ENCODE assay signal across 14 mouse cellular contexts in the genomic region with DNA sequence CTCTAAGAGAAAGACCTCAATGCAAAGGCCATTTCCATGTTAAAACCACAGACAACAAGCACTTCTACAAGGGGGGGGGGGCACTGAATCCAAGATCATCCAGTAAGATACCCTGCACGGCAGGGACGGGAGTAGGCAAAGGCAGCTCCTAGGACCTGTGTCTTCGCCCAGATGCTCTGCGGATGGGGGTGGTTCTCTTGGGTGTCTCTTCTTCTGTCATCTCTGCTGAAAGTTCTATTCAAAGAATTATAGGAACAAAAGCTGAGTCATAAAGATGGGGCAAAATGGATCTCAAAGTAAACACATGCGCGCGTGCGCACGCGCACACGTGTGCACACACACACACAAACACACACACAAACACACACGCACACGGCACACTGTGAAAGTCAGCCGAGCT. TPM values are rescaled to one million over a fixed set of nuclear protein-coding genes. Genes with fewer than 3 reads are reported as not detected.
A peak's percentile ranks its signal among the peaks of the same experiment; 100 is the strongest.
DNase-seq lines count a peak whose midpoint lies in the region; ATAC-seq and TF ChIP-seq lines count a peak whose summit lies in the region.
"Had no signal": no experiment of that assay in that cellular context is flagged by ENCODE, and none has a peak within 500 bp of the region (broad histone marks: within the 10 kb centered on the region; RNA-seq: fewer than 3 reads in every experiment).

No protein-coding gene starts in this region.

- no peak for TF ChIP-seq CTCF in left cerebral cortex, adult 2 months (IDR thresholded peaks at IDR 0.05)
- TF ChIP-seq CTCF in G1E (IDR thresholded peaks at IDR 0.05; ENCODE audit: low read depth, low read length), result no peak
- TF ChIP-seq CTCF in midbrain, postnatal 0 days (IDR thresholded peaks at IDR 0.05), result no peak

- no peaks in the 10 kb centered on the region for H3K27me3 ChIP-seq in heart, embryonic 12.5 days (replicated peaks)
- no peaks in the 10 kb centered on the region for H3K27me3 ChIP-seq in G1E (ENCODE audit: insufficient read depth, low read length)
- H3K27me3 ChIP-seq in liver, embryonic 12.5 days (replicated peaks), result no peaks in the 10 kb centered on the region
- H3K27me3 ChIP-seq in midbrain, postnatal 0 days (ENCODE audit: insufficient read depth, low read length), result no peaks in the 10 kb centered on the region
- H3K27me3 ChIP-seq: lung, embryonic 15.5 days had no signal

- WGBS in heart, embryonic 12.5 days, result 87% methylated on average over 14 of the region's 14 CpGs
- WGBS in liver, embryonic 12.5 days (ENCODE audit: insufficient replicate concordance), result 91% methylated on average over 14 of the region's 14 CpGs
- 92% methylated on average over 14 of the region's 14 CpGs for WGBS in midbrain, postnatal 0 days

- H3K27ac ChIP-seq in heart, embryonic 12.5 days (ENCODE audit: poor library complexity, severe bottlenecking), result peak overlapping the region; percentile 99
- peak overlapping the region; percentile 99 for H3K27ac ChIP-seq in left cerebral cortex, adult 2 months
- peak overlapping the region; percentile 89 for H3K27ac ChIP-seq in liver, embryonic 12.5 days
- no peak overlapping the region for H3K27ac ChIP-seq in midbrain, postnatal 0 days (ENCODE audit: low read depth, low read length)

- peak overlapping the region; percentile 78; the same call in 1 of the 2 replicates for H3K9ac ChIP-seq in heart, embryonic 12.5 days
- peak overlapping the region; percentile 79; the same call in 1 of the 2 replicates for H3K9ac ChIP-seq in liver, embryonic 12.5 days
- no peak overlapping the region for H3K9ac ChIP-seq in midbrain, postnatal 0 days (replicated peaks; ENCODE audit: low read length, poor library complexity, severe bottlenecking)
- H3K9ac ChIP-seq: lung, embryonic 15.5 days had no signal

- intact Hi-C loops in left cerebral cortex, adult 2 months (cut with DNase I), result loop anchor here (5.0 kb wide), 1 partner anchor 71 kb away; a partner anchor contains a TSS

- H3K4me3 ChIP-seq in heart, embryonic 12.5 days, result no peak overlapping the region
- H3K4me3 ChIP-seq in left cerebral cortex, adult 2 months, result no peak overlapping the region
- peak overlapping the region; percentile 38; the same call in 1 of the 2 replicates for H3K4me3 ChIP-seq in G1E (ENCODE audit: low read depth, low read length)
- H3K4me3 ChIP-seq in liver, embryonic 12.5 days, result no peak overlapping the region
- no peak overlapping the region for H3K4me3 ChIP-seq in midbrain, postnatal 0 days (ENCODE audit: low read depth, low read length)
- H3K4me3 ChIP-seq: erythroblast, embryonic 14.5 days had no signal

- no peak for ATAC-seq in heart, embryonic 12.5 days (ENCODE audit: insufficient number of reproducible peaks, low FRiP score)
- no peak for ATAC-seq in G1E (ENCODE audit: extremely low read depth, insufficient number of reproducible peaks, low FRiP score, poor library complexity, severe bottlenecking)
- no peak for ATAC-seq in liver, embryonic 12.5 days
- ATAC-seq in midbrain, postnatal 0 days (ENCODE audit: low FRiP score), result no peak

- H3K36me3 ChIP-seq in heart, embryonic 12.5 days, result peaks cover 71% of the 10 kb centered on the region
- peaks cover 86% of the 10 kb centered on the region for H3K36me3 ChIP-seq in G1E (replicated peaks)
- H3K36me3 ChIP-seq in liver, embryonic 12.5 days, result peaks cover 77% of the 10 kb centered on the region
- H3K36me3 ChIP-seq in midbrain, postnatal 0 days (ENCODE audit: insufficient read depth, low read length), result peaks cover 45% of the 10 kb centered on the region

- H3K4me1 ChIP-seq in heart, embryonic 12.5 days (replicated peaks), result peaks cover 37% of the 10 kb centered on the region
- H3K4me1 ChIP-seq in G1E (ENCODE audit: insufficient read depth, low read depth, low read length), result peaks cover 55% of the 10 kb centered on the region
- peaks cover 51% of the 10 kb centered on the region for H3K4me1 ChIP-seq in liver, embryonic 12.5 days
- H3K4me1 ChIP-seq in midbrain, postnatal 0 days (ENCODE audit: insufficient read depth, low read length), result peaks cover 11% of the 10 kb centered on the region; the same call in 1 of the 2 replicates

- H3K9me3 ChIP-seq in heart, embryonic 12.5 days (replicated peaks), result no peaks in the 10 kb centered on the region
- H3K9me3 ChIP-seq in G1E (replicated peaks), result no peaks in the 10 kb centered on the region
- H3K9me3 ChIP-seq in liver, embryonic 12.5 days (replicated peaks), result no peaks in the 10 kb centered on the region
- no peaks in the 10 kb centered on the region for H3K9me3 ChIP-seq in midbrain, postnatal 0 days (ENCODE audit: low read length)
- H3K9me3 ChIP-seq: lung, embryonic 15.5 days had no signal

- no peak for DNase-seq in heart, adult 9 months (ENCODE audit: low spot score in 2 of 2)
- peak in 1 of 2 experiments; percentile 10 for DNase-seq in left cerebral cortex, adult 2 months (ENCODE audit: extremely low spot score in 1 of 2, low spot score in 2 of 2)
- no peak for DNase-seq in left cerebral cortex, adult 9 months (ENCODE audit: low spot score in 2 of 2)
- DNase-seq in G1E (ENCODE audit: low spot score), result no peak
- no peak for DNase-seq in midbrain, postnatal 0 days (ENCODE audit: low spot score)
- no peak for DNase-seq in spleen, postnatal 36 days (ENCODE audit: low spot score in 2 of 2)
- DNase-seq: adrenal gland, postnatal 14 days; heart, postnatal 4 days; kidney, adult 2 months; right cerebral cortex, postnatal 4 days had no signal

- no peak overlapping the region for H3K4me2 ChIP-seq in heart, embryonic 12.5 days
- no peak overlapping the region for H3K4me2 ChIP-seq in liver, embryonic 12.5 days
- H3K4me2 ChIP-seq in midbrain, postnatal 0 days (ENCODE audit: low read depth, low read length, poor library complexity, severe bottlenecking), result no peak overlapping the region
- H3K4me2 ChIP-seq: lung, embryonic 15.5 days had no signal

RNA-seq across cellular contexts. Expression of a gene that starts 1.8 kb away (rescaled TPM):
- polyA plus RNA-seq in heart, embryonic 12.5 days (2016; fragmentation: Nextera tagmentation; extraction: Ambion mirVana), result 4,345 and 4,378 TPM in 2 replicates
- 1,000 to 10,000 TPM; 2,312 to 2,314 TPM for total RNA-seq in left cerebral cortex, adult 2 months (2021)
- total RNA-seq in G1E (2014; fragmentation: Nextera tagmentation), result 10,890 and 12,360 TPM in 2 replicates
- 2,600 and 3,109 TPM in 2 replicates for total RNA-seq in G1E (2017)
- 26,904 and 30,061 TPM in 2 replicates for polyA plus RNA-seq in G1E (2012)
- 1,499 and 1,575 TPM in 2 replicates for polyA plus RNA-seq in liver, embryonic 12.5 days (2016; fragmentation: Nextera tagmentation; extraction: Ambion mirVana)
- total RNA-seq in midbrain, postnatal 0 days (2014; rRNA removed), result 2,678 and 3,049 TPM in 2 replicates
- 1,705 and 1,726 TPM in 2 replicates for polyA plus RNA-seq in midbrain, postnatal 0 days (2015; fragmentation: Nextera tagmentation; extraction: Ambion mirVana)

RNA-seq across cellular contexts. Expression of a gene that starts 23.0 kb away (rescaled TPM):
- polyA plus RNA-seq in heart, embryonic 12.5 days (2016; fragmentation: Nextera tagmentation; extraction: Ambion mirVana), result 11.3 and 11.8 TPM in 2 replicates
- total RNA-seq in left cerebral cortex, adult 2 months (2021), result 10 to 100 TPM; 64.6 to 67.1 TPM
- total RNA-seq in G1E (2014; fragmentation: Nextera tagmentation) (20.4 and 25.1 TPM in 2 replicates), G1E (2017) (12.3 and 14.5 TPM in 2 replicates)
- 26.9 and 31.7 TPM in 2 replicates for polyA plus RNA-seq in G1E (2012)
- 6.6 and 7.3 TPM in 2 replicates for polyA plus RNA-seq in liver, embryonic 12.5 days (2016; fragmentation: Nextera tagmentation; extraction: Ambion mirVana)
- total RNA-seq in midbrain, postnatal 0 days (2014; rRNA removed), result 33.3 and 33.9 TPM in 2 replicates
- polyA plus RNA-seq in midbrain, postnatal 0 days (2015; fragmentation: Nextera tagmentation; extraction: Ambion mirVana), result 19.0 and 20.4 TPM in 2 replicates

RNA-seq across cellular contexts. Expression of a gene that starts 23.4 kb away (rescaled TPM):
- polyA plus RNA-seq in heart, embryonic 12.5 days (2016; fragmentation: Nextera tagmentation; extraction: Ambion mirVana), result 99.0 and 112 TPM in 2 replicates
- 10 to 100 TPM; 22.6 to 23.4 TPM for total RNA-seq in left cerebral cortex, adult 2 months (2021)
- total RNA-seq in G1E (2014; fragmentation: Nextera tagmentation), result 494 and 557 TPM in 2 replicates
- total RNA-seq in G1E (2017), result 211 and 243 TPM in 2 replicates
- polyA plus RNA-seq in G1E (2012), result 269 and 275 TPM in 2 replicates
- 132 and 138 TPM in 2 replicates for polyA plus RNA-seq in liver, embryonic 12.5 days (2016; fragmentation: Nextera tagmentation; extraction: Ambion mirVana)
- total RNA-seq in midbrain, postnatal 0 days (2014; rRNA removed), result 29.8 and 33.7 TPM in 2 replicates
- polyA plus RNA-seq in midbrain, postnatal 0 days (2015; fragmentation: Nextera tagmentation; extraction: Ambion mirVana), result 18.4 and 21.0 TPM in 2 replicates

RNA-seq across cellular contexts. Expression of a gene that starts 23.5 kb away (rescaled TPM):
- polyA plus RNA-seq in heart, embryonic 12.5 days (2016; fragmentation: Nextera tagmentation; extraction: Ambion mirVana), result 217 and 218 TPM in 2 replicates
- total RNA-seq in left cerebral cortex, adult 2 months (2021), result 10 to 100 TPM; 69.1 to 74.5 TPM
- 51.3 and 59.6 TPM in 2 replicates for total RNA-seq in G1E (2014; fragmentation: Nextera tagmentation)
- 143 and 156 TPM in 2 replicates for total RNA-seq in G1E (2017)
- polyA plus RNA-seq in G1E (2012), result 114 and 162 TPM in 2 replicates
- polyA plus RNA-seq in liver, embryonic 12.5 days (2016; fragmentation: Nextera tagmentation; extraction: Ambion mirVana), result 211 and 222 TPM in 2 replicates
- 23.3 and 48.2 TPM in 2 replicates for total RNA-seq in midbrain, postnatal 0 days (2014; rRNA removed)
- 136 and 145 TPM in 2 replicates for polyA plus RNA-seq in midbrain, postnatal 0 days (2015; fragmentation: Nextera tagmentation; extraction: Ambion mirVana)

RNA-seq across cellular contexts. Expression of a gene that starts 36.4 kb away (rescaled TPM):
- polyA plus RNA-seq in heart, embryonic 12.5 days (2016; fragmentation: Nextera tagmentation; extraction: Ambion mirVana), result 55.0 and 56.2 TPM in 2 replicates
- total RNA-seq in left cerebral cortex, adult 2 months (2021), result 10 to 100 TPM; 28.1 to 32.1 TPM
- 56.9 and 61.0 TPM in 2 replicates for total RNA-seq in G1E (2014; fragmentation: Nextera tagmentation)
- 87.7 and 89.2 TPM in 2 replicates for total RNA-seq in G1E (2017)
- 53.4 and 90.0 TPM in 2 replicates for polyA plus RNA-seq in G1E (2012)
- 83.1 and 85.3 TPM in 2 replicates for polyA plus RNA-seq in liver, embryonic 12.5 days (2016; fragmentation: Nextera tagmentation; extraction: Ambion mirVana)
- 34.5 and 45.8 TPM in 2 replicates for total RNA-seq in midbrain, postnatal 0 days (2014; rRNA removed)
- 41.4 and 42.6 TPM in 2 replicates for polyA plus RNA-seq in midbrain, postnatal 0 days (2015; fragmentation: Nextera tagmentation; extraction: Ambion mirVana)
